Mouse (Mus musculus): ENCODE results near the gene St5. TPM values are rescaled to one million over a fixed set of nuclear protein-coding genes. Genes with fewer than 3 reads are reported as not detected.

St5 gene
- polyA plus RNA-seq, 1 experiment from 2014 or later = 66.9 TPM

DNA sequence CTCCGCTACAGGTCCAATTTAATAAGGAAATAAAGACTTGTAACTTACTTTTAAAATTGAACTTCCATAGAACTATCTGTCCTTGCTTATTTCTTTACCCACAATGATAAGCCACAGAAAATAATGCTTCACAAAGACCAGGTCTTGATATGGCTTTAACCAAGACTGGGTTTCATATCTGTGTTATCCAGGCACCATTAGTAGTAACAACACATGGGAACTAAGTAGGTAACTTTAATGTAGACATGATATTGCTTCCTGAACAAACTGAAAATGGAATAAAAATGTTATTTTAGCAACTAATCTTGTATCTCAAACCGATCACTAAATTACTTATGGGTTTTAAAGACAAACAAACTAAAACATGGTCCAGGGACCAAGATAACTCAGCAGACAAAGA, 44.1 kb downstream of the St5 start:
- Histone ChIP-seq H3K4me1 (ENCODE audit: control insufficient read depth, insufficient read depth, low read length) (peaks cover 7% of the 10 kb centered on the region; the same call in 1 of the 2 replicates), H3K9ac (ENCODE audit: low read depth, low read length) (no peak overlapping the region), H3K4me2 (ENCODE audit: low read depth, low read length) (no peak overlapping the region), H3K9me3 (ENCODE audit: control insufficient read depth, low read length) (no peaks in the 10 kb centered on the region), H3K4me3 (ENCODE audit: low read length) (no peak overlapping the region), H3K27ac (ENCODE audit: low read length) (no peak overlapping the region), H3K27me3 (replicated peaks; ENCODE audit: control insufficient read depth, insufficient read depth, low read length) (no peaks in the 10 kb centered on the region), H3K36me3 (ENCODE audit: control insufficient read depth, insufficient read depth, low read length) (no peaks in the 10 kb centered on the region)
- WGBS = 89% methylated on average over 2 of the region's 2 CpGs
- no peak for ATAC-seq

DNA sequence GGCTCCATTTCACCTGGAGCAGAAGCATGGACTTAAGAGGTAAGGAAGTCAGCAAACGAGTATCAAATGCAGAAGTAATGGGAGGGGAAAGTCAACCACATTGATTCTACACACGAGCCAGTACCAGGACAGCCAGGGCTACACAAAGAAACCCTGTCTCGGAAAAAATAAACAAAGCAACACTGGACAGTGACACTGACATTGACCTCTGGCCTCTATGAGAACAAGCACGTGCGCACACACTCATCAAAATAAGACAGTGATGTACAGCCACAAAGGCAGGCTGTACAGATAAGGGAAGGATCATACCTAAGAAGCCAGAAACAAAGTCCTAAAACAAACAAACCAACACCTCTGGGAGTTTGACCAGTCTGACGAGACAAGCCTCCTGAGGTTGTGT, 45.5 kb downstream of the St5 start:
- H3K9me3 ChIP-seq (ENCODE audit: control insufficient read depth, low read length) = no peaks in the 10 kb centered on the region
- H3K4me3 ChIP-seq (ENCODE audit: low read length) = no peak overlapping the region
- no peak overlapping the region for H3K9ac ChIP-seq (ENCODE audit: low read depth, low read length)
- 37% methylated on average over 6 of the region's 6 CpGs for WGBS
- peaks cover 5% of the 10 kb centered on the region; the same call in 1 of the 2 replicates for H3K4me1 ChIP-seq (ENCODE audit: control insufficient read depth, insufficient read depth, low read length)
- ATAC-seq = no peak
- H3K4me2 ChIP-seq (ENCODE audit: low read depth, low read length) = no peak overlapping the region
- no peaks in the 10 kb centered on the region for H3K36me3 ChIP-seq (ENCODE audit: control insufficient read depth, insufficient read depth, low read length)
- H3K27me3 ChIP-seq (replicated peaks; ENCODE audit: control insufficient read depth, insufficient read depth, low read length) = no peaks in the 10 kb centered on the region
- H3K27ac ChIP-seq (ENCODE audit: low read length) = no peak overlapping the region

DNA sequence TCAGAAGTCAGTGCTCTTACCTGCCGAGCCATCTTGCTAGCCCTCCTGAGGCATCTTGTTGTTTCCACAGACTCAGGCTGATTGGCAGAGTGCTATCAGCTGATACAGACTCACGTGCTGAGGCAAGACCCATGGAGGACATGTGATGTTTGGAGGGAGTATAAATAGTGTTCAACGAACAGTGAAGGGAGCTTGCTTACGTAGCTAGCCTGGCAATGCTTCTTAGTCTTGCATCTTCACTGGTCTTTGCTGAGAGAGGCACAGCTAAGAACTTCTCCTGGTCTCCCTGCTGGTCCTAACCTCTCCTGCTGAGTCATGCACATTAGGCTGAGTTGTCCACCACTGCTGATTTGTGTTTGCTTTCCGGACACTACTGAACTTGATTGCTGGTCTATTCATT, 48.5 kb downstream of the St5 start:
- Histone ChIP-seq H3K9ac (ENCODE audit: low read depth, low read length) (no peak overlapping the region), H3K4me1 (ENCODE audit: control insufficient read depth, insufficient read depth, low read length) (peaks cover 5% of the 10 kb centered on the region; the same call in 1 of the 2 replicates), H3K36me3 (ENCODE audit: control insufficient read depth, insufficient read depth, low read length) (no peaks in the 10 kb centered on the region), H3K27ac (ENCODE audit: low read length) (no peak overlapping the region), H3K4me2 (ENCODE audit: low read depth, low read length) (no peak overlapping the region), H3K9me3 (ENCODE audit: control insufficient read depth, low read length) (no peaks in the 10 kb centered on the region), H3K4me3 (ENCODE audit: low read length) (no peak overlapping the region), H3K27me3 (replicated peaks; ENCODE audit: control insufficient read depth, insufficient read depth, low read length) (no peaks in the 10 kb centered on the region)
- 79% methylated on average over 5 of the region's 5 CpGs for WGBS
- ATAC-seq = no peak

DNA sequence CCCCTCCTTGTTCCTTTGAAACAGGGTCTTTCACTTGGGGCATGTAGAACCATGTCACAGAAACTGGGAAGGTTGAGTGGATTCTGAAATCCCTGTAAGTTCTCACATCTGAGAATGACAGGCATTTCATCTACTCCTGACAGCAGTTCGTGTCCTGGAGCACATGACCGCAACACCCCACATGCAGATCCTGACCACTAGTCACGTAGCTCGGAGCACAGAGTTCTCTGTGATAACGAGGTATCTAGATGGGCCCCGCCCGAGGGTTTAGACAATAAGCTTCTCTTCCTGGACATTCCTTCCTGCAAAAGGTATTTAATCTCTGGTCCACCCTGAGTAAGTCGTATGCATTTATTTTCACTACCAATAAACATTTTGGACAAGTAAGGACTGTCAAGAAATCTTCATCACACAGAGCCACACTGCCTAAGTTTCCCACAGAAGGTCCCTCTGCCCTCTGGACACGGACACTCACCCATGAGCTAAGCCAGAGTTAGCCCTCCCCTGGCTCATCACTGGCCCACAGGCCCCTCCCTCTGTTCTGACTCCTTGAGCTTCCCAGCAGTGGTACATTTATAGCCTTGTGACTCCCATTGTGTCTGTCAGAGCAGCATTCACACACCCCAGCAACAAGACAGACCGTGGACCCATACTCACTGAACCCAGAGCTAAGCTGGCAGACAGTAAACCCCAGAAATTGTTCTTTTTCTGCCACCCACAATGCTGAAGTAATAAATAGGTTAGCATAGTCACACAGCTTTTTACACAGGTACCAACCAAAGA, 54.4 kb downstream of the St5 start:
- WGBS = 57% methylated on average over 10 of the region's 10 CpGs

DNA sequence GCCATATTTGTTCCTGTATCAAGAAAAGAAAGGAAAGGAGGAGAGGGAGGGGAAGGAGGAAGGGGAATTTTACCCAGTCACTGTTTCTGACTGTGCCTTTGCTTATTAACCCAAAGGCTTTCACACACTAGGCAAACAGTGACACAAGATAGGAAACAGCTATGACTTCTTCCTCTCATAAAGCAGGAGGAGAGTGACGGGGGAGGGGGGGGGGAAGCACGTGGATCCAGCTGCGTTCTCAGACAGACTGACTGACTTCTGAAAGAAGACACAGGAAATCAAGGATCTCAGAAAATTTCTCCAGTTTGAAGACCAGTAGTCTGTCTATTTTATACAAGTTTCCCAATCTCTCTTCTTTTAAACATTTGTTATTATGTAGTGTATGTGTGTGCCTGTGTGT, 56.8 kb downstream of the St5 start:
- Histone ChIP-seq H3K4me1 (ENCODE audit: control insufficient read depth, insufficient read depth, low read length) (peaks cover 15% of the 10 kb centered on the region), H3K27ac (ENCODE audit: low read length) (no peak overlapping the region), H3K9me3 (ENCODE audit: control insufficient read depth, low read length) (no peaks in the 10 kb centered on the region), H3K4me3 (ENCODE audit: low read length) (no peak overlapping the region), H3K4me2 (ENCODE audit: low read depth, low read length) (no peak overlapping the region), H3K9ac (ENCODE audit: low read depth, low read length) (0 out of 2 replicates have a peak overlapping the region, but pooled peaks have one; percentile 24), H3K36me3 (ENCODE audit: control insufficient read depth, insufficient read depth, low read length) (no peaks in the 10 kb centered on the region), H3K27me3 (replicated peaks; ENCODE audit: control insufficient read depth, insufficient read depth, low read length) (no peaks in the 10 kb centered on the region)
- WGBS = 21% methylated on average over 3 of the region's 3 CpGs
- no peak; the same call in 1 of the 2 replicates for ATAC-seq

More for the DNA sequence above, 54.4 kb downstream of the St5 start:
- no peak overlapping the region for H3K9ac ChIP-seq (ENCODE audit: low read depth, low read length)
- H3K4me2 ChIP-seq (ENCODE audit: low read depth, low read length) = no peak overlapping the region
- no peaks in the 10 kb centered on the region for H3K27me3 ChIP-seq (replicated peaks; ENCODE audit: control insufficient read depth, insufficient read depth, low read length)
- ATAC-seq = peak; percentile 93
- peak overlapping the region; percentile 21; the same call in 1 of the 2 replicates for H3K27ac ChIP-seq (ENCODE audit: low read length)
- no peaks in the 10 kb centered on the region for H3K9me3 ChIP-seq (ENCODE audit: control insufficient read depth, low read length)
- H3K4me3 ChIP-seq (ENCODE audit: low read length) = no peak overlapping the region
- H3K4me1 ChIP-seq (ENCODE audit: control insufficient read depth, insufficient read depth, low read length) = peaks cover 15% of the 10 kb centered on the region
- no peaks in the 10 kb centered on the region for H3K36me3 ChIP-seq (ENCODE audit: control insufficient read depth, insufficient read depth, low read length)

DNA sequence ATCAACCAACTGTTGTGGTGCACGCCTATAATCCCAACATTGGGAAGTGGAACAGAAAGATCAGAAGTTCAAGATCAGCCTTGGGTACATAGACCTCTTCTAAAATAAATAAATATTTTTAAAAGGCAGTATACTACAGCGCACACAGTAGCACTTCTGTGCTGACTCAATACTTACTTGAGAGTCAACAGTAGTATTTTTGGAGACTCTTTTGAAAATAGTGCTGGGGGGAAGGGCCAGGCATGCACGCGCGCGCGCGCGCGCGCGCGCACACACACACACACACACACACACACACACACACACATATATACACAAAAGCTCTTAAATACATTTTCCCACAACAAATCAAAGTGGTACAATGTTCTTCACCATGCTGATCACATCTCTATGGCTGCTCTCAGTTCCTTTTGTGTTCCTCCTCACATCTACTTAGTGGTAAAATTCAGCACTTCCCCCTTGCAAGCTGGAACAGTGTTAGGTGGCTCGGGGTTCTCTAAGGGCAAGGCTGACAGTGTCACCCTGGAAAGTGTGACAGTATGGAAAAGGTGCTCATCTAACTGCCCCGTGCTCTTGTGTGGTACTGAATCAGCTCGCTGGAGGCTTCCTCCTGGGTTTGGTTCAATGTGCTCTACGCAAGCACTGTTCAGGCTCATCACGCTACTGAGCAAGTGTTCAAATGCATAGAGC, 60.0 kb downstream of the St5 start:
- no peak overlapping the region for H3K9ac ChIP-seq (ENCODE audit: low read depth, low read length)
- no peaks in the 10 kb centered on the region for H3K27me3 ChIP-seq (replicated peaks; ENCODE audit: control insufficient read depth, insufficient read depth, low read length)
- H3K36me3 ChIP-seq (ENCODE audit: control insufficient read depth, insufficient read depth, low read length) = no peaks in the 10 kb centered on the region
- no peaks in the 10 kb centered on the region for H3K9me3 ChIP-seq (ENCODE audit: control insufficient read depth, low read length)
- no peak overlapping the region for H3K4me2 ChIP-seq (ENCODE audit: low read depth, low read length)
- ATAC-seq = no peak
- WGBS = 97% methylated on average over 18 of the region's 18 CpGs
- no peak overlapping the region for H3K4me3 ChIP-seq (ENCODE audit: low read length)
- H3K4me1 ChIP-seq (ENCODE audit: control insufficient read depth, insufficient read depth, low read length) = peaks cover 14% of the 10 kb centered on the region
- no peak overlapping the region for H3K27ac ChIP-seq (ENCODE audit: low read length)

DNA sequence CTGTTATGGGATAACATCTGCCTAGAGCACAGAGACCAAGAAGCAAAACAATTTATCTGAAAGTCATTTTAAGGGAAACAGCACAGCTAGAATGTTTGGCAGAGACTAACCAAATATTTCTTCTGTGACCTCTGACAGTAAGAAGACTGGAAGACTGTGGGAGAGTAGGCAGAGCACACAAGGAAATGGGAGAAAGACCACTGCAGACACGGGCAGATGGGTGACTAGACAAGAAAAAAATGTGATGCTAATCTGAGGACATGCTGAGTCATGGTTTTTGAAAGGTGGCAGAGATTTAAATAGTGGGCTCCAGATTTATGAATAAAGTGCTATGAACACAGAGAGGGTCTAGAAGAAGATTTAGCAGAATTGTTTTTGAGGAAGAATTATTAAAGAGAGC, 61.4 kb downstream of the St5 start:
- no peak for ATAC-seq
- no peak overlapping the region for H3K27ac ChIP-seq (ENCODE audit: low read length)

DNA sequence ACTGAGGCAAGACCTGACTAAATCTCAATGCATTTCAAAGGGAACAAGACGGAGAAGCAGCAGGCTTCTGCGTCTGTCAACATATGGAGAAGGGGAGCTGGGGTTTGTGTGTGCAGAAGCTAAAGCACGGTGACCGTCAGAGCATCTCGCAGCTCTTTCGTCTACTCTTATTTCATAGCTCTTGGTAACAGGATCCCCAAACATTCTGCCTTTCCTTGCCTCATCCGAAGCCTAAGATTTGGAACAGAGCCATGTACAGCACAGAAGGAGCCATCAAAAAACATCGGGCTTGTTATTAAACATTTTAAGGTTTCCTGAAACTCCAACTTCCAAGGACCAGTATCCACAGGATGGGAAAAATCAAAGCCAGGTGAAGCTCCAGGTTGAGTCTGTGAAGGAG, 62.3 kb downstream of the St5 start:
- no peak for ATAC-seq
- H3K4me1 ChIP-seq (ENCODE audit: control insufficient read depth, insufficient read depth, low read length) = peaks cover 4% of the 10 kb centered on the region; the same call in 1 of the 2 replicates
- H3K4me2 ChIP-seq (ENCODE audit: low read depth, low read length) = no peak overlapping the region
- 53% methylated on average over 8 of the region's 8 CpGs for WGBS
- H3K36me3 ChIP-seq (ENCODE audit: control insufficient read depth, insufficient read depth, low read length) = no peaks in the 10 kb centered on the region
- H3K9ac ChIP-seq (ENCODE audit: low read depth, low read length) = no peak overlapping the region
- no peak overlapping the region for H3K4me3 ChIP-seq (ENCODE audit: low read length)
- no peaks in the 10 kb centered on the region for H3K27me3 ChIP-seq (replicated peaks; ENCODE audit: control insufficient read depth, insufficient read depth, low read length)
- H3K27ac ChIP-seq (ENCODE audit: low read length) = no peak overlapping the region
- no peaks in the 10 kb centered on the region for H3K9me3 ChIP-seq (ENCODE audit: control insufficient read depth, low read length)

More for the DNA sequence above, 61.4 kb downstream of the St5 start:
- no peak overlapping the region for H3K4me2 ChIP-seq (ENCODE audit: low read depth, low read length)
- H3K4me3 ChIP-seq (ENCODE audit: low read length) = no peak overlapping the region
- no peak overlapping the region for H3K9ac ChIP-seq (ENCODE audit: low read depth, low read length)
- 22% methylated on average over 1 of the region's 1 CpGs for WGBS
- no peaks in the 10 kb centered on the region for H3K27me3 ChIP-seq (replicated peaks; ENCODE audit: control insufficient read depth, insufficient read depth, low read length)
- no peaks in the 10 kb centered on the region for H3K36me3 ChIP-seq (ENCODE audit: control insufficient read depth, insufficient read depth, low read length)
- H3K4me1 ChIP-seq (ENCODE audit: control insufficient read depth, insufficient read depth, low read length) = peaks cover 11% of the 10 kb centered on the region
- no peaks in the 10 kb centered on the region for H3K9me3 ChIP-seq (ENCODE audit: control insufficient read depth, low read length)

DNA sequence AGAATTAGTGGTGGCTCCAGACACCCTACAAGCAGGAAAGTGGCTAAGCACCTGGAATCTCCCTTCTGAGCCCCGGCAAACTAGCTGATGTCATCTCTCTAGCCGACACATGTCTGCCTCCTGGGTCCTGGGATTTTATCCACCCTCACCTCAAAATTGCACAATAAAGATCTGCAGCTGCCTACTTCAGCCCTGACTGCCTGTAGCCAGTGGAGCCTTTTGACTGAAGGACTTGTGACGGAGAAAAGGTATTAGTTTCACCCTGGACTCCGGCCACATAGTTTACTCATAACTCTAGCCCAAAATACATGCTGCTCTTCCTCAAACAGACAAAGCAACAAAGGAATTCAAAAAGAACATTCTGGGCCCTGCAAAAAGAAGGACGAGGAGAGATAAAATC, 66.0 kb downstream of the St5 start:
- H3K36me3 ChIP-seq (ENCODE audit: control insufficient read depth, insufficient read depth, low read length) = no peaks in the 10 kb centered on the region
- no peak overlapping the region for H3K4me2 ChIP-seq (ENCODE audit: low read depth, low read length)
- H3K9ac ChIP-seq (ENCODE audit: low read depth, low read length) = no peak overlapping the region
- H3K4me1 ChIP-seq (ENCODE audit: control insufficient read depth, insufficient read depth, low read length) = peaks cover 9% of the 10 kb centered on the region; the same call in 1 of the 2 replicates
- 0 out of 2 replicates have a peak overlapping the region, but pooled peaks have one; percentile 8 for H3K27ac ChIP-seq (ENCODE audit: low read length)
- 56% methylated on average over 5 of the region's 5 CpGs for WGBS
- no peaks in the 10 kb centered on the region for H3K27me3 ChIP-seq (replicated peaks; ENCODE audit: control insufficient read depth, insufficient read depth, low read length)
- no peaks in the 10 kb centered on the region for H3K9me3 ChIP-seq (ENCODE audit: control insufficient read depth, low read length)
- no peak overlapping the region for H3K4me3 ChIP-seq (ENCODE audit: low read length)
- ATAC-seq = no peak
